Mouse (Mus musculus) adrenal gland (tissue): Measurements from ENCODE around the gene Ism1.

ENCODE experiments used
- intact Hi-C: fragments of 180-260 bp; cut with DNase I; formaldehyde crosslinking; loops from one replicate; pipeline ENCODE4 v1.15.1; 2025

The Ism1 gene

DNA sequence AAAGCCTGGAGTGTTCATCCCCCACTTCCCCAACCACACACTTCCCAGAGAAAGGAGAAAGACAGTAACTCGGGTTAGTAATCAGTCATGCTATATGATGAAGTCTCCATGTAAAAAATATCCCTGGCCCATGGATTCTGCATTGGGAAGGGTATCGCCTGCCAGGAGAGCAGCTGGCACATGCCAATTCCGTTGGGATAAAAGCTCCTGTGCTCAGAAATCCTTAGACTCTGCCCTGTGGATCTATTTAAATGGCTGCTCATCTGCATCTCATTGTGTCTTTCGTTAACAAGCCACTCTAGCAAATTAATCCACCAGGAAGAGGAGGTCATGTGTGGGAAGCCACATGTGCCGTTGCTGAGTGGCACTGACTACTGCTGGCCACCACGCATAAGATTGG lies 129.9 kb downstream of the Ism1 start:
- intact Hi-C loops, result no loop called here
